Mouse (Mus musculus) hematopoietic stem cell, adult 5-6 weeks (primary cell): ENCODE results near the gene Pdzrn3. TPM values are rescaled to one million over a fixed set of nuclear protein-coding genes. Genes with fewer than 3 reads are reported as not detected.

ENCODE experiments used
- ATAC-seq, 2 experiments: fragments of 125-278 bp in 1 of 2; replicated peaks in 1 of 2; 2 replicates each; pipeline ENCODE4 v1.8.0; 2016 to 2017; ENCODE audit warnings: inconsistent platforms in 2 of 2, mild to moderate bottlenecking in 2 of 2, moderate number of reproducible peaks in 2 of 2, low read depth in 1 of 2, moderate TSS enrichment in 1 of 2; ENCODE audit not compliant: low FRiP score in 2 of 2, poor library complexity in 2 of 2, severe bottlenecking in 2 of 2, insufficient read depth in 1 of 2, low TSS enrichment in 1 of 2
- total RNA-seq: library from RNA; stranded (forward); fragments of 172-1452, 232-1000 nt; gene quantifications from 2 replicates; pipeline ENCODE4 v1.2.3, GENCODE M21; 2017

Gene Pdzrn3
- total RNA-seq, result not detected in 2 replicates

- peak; percentile 40 to 44; a peak in 2 of 4 replicates for ATAC-seq
Measured at GRCm38 (mm10) chr6:101377167-101377934, at the start of gene Pdzrn3. Gene Pdzrn3 (minus strand): TSS chr6:101377897.

DNA sequence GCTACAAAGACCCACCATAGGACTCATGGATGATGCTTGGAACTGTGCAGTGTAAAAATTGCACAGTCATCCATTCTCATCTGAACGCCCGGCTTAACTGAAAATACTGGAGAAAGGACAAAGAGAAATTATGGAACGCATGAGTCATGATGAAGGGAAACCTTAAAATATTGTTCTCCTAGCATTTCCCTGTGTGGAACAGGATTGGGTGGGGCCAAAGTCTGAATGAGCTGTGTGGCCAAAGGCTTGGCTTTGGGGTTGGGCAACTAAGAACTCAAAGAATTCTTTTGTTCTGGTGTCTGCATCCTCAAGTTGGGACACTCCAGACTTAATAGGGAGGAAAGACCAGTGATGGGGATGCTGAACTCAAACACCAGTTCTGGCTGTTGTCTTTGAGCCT is 49.6 kb upstream of the Pdzrn3 start:
- no peak for ATAC-seq

DNA sequence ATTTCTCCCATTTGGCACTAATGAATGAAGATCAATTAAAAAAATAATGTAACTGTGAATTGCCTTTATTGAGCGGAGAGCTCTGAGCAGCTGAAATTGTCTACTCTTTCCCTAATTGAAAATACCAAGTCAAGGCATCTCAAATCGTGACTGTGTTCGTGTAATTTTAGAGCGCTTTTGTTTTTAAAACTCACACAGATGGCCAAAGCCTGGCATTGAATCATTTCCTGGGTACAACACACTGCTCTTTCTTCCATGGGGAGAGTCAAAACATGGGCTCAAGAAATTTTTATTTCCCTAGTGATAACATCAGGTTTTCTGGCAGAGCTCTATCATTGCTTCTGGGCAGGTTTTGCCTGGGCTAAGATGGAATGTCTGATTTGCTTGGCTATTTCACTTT is 48.6 kb upstream of the Pdzrn3 start:
- ATAC-seq, result no peak

GRCm38 (mm10) chr6:101422084-101422954 is 44.6 kb upstream of the Pdzrn3 start:
- no peak for ATAC-seq

DNA sequence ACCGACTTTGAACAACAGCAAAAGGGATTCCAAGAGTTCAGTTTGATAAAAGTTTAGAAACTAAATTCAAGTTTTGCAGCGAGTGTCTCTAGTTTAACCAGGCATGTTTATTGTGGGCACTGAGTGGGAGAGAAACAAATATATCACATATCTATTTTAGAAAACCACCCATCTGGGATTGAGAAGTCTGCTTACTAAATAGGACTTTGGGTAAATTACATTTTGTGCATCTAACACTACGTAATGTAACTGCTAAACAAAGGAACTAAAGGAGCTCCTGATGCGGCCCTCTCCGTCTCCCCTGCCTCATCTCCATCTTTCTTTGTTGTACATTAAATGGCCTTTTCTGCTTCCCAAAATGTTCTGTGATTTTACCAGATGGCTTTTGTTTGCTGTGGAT is 40.5 kb upstream of the Pdzrn3 start:
- no peak for ATAC-seq

DNA sequence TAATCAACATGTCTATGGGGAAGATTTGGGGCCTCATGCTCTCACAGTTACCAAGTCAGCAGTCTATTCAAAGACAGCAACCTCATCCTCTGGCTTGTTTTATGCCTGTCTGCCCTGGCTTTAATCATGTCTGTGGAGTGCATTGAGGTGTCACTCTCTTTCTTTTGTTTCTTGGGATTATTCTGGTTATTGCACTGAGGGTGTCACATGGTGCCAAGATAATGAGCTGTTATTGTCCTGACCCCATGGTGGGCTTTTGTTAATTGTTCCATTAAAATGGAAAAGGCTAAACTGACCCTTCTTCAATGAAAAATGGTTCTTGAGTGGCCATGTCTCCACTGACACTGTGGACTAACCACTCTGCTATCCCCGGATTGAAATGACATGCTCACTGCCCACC is 34.0 kb upstream of the Pdzrn3 start:
- no peak for ATAC-seq

GRCm38 (mm10) chr6:101411064-101411463 is 33.4 kb upstream of the Pdzrn3 start:
- no peak for ATAC-seq

DNA sequence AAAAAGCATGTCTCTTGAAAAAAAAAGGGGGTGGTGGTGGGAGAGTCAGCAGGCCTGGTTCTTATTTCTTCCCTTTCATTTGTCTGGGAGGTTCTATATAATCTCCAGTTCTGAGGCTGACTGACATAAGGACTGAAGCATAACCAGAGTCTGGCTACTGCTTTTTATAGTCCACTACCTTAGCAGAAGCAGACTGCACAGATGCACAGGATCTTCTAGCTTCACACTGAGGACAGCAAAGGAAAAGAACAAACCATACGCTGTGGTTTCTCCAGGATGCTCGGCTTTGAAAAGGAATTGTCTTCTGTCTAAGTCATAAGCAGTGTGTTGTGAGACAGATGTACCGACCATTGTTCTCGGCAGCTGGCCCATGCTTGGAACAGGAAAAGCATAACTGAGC is 19.0 kb upstream of the Pdzrn3 start:
- no peak for ATAC-seq

GRCm38 (mm10) chr6:101395908-101396307 is 18.2 kb upstream of the Pdzrn3 start:
- no peak for ATAC-seq

GRCm38 (mm10) chr6:101392801-101393117 is 15.1 kb upstream of the Pdzrn3 start:
- ATAC-seq, result no peak

DNA sequence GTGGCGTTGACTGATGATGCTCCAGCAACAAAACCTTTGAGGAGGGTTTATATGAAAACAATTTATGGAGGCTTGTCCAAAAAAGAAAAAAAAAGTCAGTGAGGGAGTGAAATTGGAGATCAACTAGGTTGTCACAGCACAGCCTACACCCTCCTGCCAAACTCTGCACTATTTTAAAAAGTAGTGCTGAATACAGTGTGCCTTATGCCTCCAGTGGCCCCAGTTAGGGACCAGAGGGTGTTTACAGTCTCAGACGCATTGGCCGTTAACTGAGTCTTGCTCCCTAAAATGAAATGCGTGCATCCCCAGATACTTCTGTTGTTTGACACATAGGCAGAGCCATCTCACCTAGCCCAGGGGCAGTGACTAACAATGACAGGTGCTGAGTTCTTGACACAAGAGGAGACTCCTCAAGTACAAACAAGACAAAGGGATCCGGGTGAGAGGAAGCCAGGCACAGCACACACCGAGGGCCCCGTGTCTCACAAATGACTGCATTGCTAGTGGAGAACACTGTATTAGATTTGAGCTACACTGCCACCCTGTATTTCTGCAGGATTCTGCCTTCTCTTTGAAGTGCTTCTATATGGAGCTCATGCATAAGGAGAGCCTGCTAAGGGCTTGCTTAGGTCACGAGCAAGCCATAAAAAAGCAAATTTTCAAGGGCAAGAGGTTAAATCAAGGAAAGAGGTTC is 14.6 kb upstream of the Pdzrn3 start:
- no peak for ATAC-seq

GRCm38 (mm10) chr6:101385490-101385889 is 7.8 kb upstream of the Pdzrn3 start:
- no peak for ATAC-seq

GRCm38 (mm10) chr6:101384958-101385357 is 7.3 kb upstream of the Pdzrn3 start:
- no peak for ATAC-seq

DNA sequence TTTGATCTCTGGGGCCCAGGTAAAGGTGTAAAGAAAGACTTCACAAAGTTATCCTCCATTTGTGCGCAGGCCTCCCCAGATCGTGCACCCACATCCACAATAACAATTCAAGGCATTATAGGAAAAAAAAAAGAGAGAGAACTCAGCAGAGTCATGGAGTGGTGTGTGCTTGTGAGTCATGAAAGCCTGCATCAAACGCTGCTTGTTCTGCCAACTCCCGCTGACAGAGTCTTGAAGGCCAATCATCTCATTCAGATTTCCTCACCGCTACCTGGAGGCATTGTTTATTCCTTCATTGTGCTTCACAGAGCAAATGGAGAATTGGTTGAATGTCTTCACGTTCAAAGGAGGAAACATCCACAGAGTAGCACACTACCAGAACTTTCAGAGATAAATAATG is 6.8 kb upstream of the Pdzrn3 start:
- no peak for ATAC-seq

DNA sequence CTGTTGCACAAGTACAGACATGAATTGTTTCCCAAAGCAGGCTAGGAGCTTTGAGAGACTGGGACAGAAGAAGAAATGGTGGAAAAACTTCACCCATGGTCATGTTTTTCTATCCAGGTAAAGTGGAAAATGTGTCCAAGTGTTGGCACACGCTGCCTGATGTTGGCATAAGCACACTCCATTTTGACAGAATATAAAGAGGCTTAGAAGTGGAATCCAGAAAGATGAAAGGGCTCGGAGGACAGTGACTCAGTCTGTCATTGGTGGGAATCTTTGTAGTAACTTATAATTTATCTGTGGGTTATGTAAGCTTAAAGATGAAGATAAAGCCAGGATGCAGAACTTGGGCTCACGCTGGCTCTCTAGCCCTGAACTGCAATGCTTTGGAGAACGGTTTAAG is 5.2 kb upstream of the Pdzrn3 start:
- no peak for ATAC-seq

- ATAC-seq, result no peak
Measured at GRCm38 (mm10) chr6:101379546-101379945, 1.8 kb upstream of the Pdzrn3 start.

- 0 out of 4 replicates have a peak, but pooled peaks have one; percentile 3 to 14 for ATAC-seq
Measured at GRCm38 (mm10) chr6:101377935-101378609, 375 bp upstream of the Pdzrn3 start.
